Mouse (Mus musculus) stomach, embryonic 16.5 days (tissue): ENCODE data around the gene Stat5a. TPM values are rescaled to one million over a fixed set of nuclear protein-coding genes. Genes with fewer than 3 reads are reported as not detected.

ENCODE experiments used
- ATAC-seq: fragments of 200-750 bp; cut with Nextera tagmentation; 2 replicates; pipeline ENCODE4 v1.8.0; 2017; ENCODE audit warnings: moderate number of reproducible peaks, moderate TSS enrichment; ENCODE audit not compliant: insufficient read depth, low FRiP score
- H3K27ac ChIP-seq: fragments of 300-500 bp; sonication (generic); 2 replicates; pipeline ENCODE4 v1.5.1; 2014; ENCODE audit warnings: low read length
- H3K27me3 ChIP-seq: fragments of 300-500 bp; sonication (generic); 2 replicates; pipeline ENCODE4 v1.6.1; 2014; ENCODE audit warnings: low read length, control low read depth, mixed read lengths; ENCODE audit not compliant: control insufficient read depth, insufficient read depth
- H3K36me3 ChIP-seq: fragments of 300-500 bp; sonication (generic); 2 replicates; pipeline ENCODE4 v1.6.1; 2014; ENCODE audit warnings: low read length; ENCODE audit not compliant: control insufficient read depth, insufficient read depth
- H3K4me1 ChIP-seq: fragments of 300-500 bp; sonication (generic); 2 replicates; pipeline ENCODE4 v1.6.1; 2014; ENCODE audit warnings: low read length, control low read depth, mixed read lengths; ENCODE audit not compliant: control insufficient read depth, insufficient read depth
- H3K4me2 ChIP-seq: fragments of 300-500 bp; sonication (generic); 2 replicates; pipeline ENCODE4 v1.6.1; 2014; ENCODE audit warnings: low read depth, low read length, mixed read lengths
- H3K4me3 ChIP-seq: fragments of 300-500 bp; sonication (generic); replicated peaks from 2 replicates; pipeline ENCODE4 v1.5.1; 2014; ENCODE audit warnings: mild to moderate bottlenecking, low read length
- H3K9ac ChIP-seq: fragments of 300-500 bp; sonication (generic); 2 replicates; pipeline ENCODE4 v1.6.1; 2014; ENCODE audit warnings: low read length
- H3K9me3 ChIP-seq: fragments of 300-500 bp; sonication (generic); replicated peaks from 2 replicates; pipeline ENCODE4 v1.6.1; 2016; ENCODE audit warnings: low read length, control low read depth; ENCODE audit not compliant: control insufficient read depth
- WGBS: fragments of 180-500 bp; shearing (Covaris S2); extraction: QIAGEN DNeasy Blood & Tissue Kit; methylation state at CpG from one replicate; pipeline ENCODE4 v1.1.7; 2014; 5-methylcytosine and 5-hydroxymethylcytosine counted together
- polyA plus RNA-seq: library from polyadenylated mRNA; unstranded; fragments of >200 nt; fragmentation: Nextera tagmentation; extraction: Ambion mirVana; gene quantifications from 2 replicates; pipeline ENCODE4 v1.2.1, GENCODE M21; 2015

Stat5a gene
- polyA plus RNA-seq, 1 experiment from 2014 or later = 12.0 TPM

DNA sequence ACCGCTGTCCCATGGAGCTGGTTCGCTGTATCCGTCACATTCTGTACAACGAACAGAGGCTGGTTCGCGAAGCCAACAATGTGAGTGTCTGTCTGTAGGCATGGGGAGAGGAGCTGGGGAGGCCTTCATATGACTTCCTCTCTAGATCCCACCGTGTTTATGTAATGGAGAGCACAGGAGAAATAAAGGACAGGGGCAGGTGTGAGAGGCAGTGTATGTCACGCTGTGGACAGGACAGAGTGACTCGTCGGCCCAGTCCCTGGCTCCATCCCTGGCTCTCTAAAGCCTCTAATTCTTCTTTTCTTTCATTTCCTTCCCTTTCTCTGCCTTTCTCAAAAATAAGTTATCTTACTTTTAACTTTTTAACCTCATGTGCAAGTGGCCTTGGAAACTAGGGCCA is 4.0 kb downstream of the Stat5a start:
- no peaks in the 10 kb centered on the region for H3K9me3 ChIP-seq
- no peak overlapping the region for H3K9ac ChIP-seq
- WGBS = 82% methylated on average over 10 of the region's 10 CpGs
- no peaks in the 10 kb centered on the region for H3K36me3 ChIP-seq
- no peak overlapping the region for H3K27ac ChIP-seq
- no peak for ATAC-seq
- H3K4me3 ChIP-seq = no peak overlapping the region
- H3K27me3 ChIP-seq = no peaks in the 10 kb centered on the region
- no peak overlapping the region for H3K4me2 ChIP-seq
- H3K4me1 ChIP-seq = peaks cover 10% of the 10 kb centered on the region; the same call in 1 of the 2 replicates

DNA sequence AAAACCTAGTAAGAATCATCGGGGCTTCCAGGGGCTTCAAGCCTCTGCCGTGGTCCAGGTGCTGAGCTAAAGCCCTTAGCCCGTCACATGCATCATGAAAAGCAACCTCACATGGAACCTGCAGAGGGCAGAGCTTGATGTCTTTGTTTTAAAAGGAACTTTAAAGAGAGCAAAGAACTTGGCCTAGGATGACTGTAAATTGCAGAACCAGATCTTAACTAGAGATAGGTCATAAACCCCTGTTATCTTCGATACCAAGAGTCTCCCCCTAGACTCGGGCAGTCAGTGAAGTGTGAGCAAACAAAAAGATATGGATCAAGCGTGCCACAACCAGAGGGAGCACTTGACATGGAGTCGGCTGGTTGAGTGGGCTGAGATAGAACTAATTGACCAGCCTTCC is 6.5 kb downstream of the Stat5a start:
- Histone ChIP-seq H3K27ac (no peak overlapping the region), H3K9ac (no peak overlapping the region), H3K4me3 (no peak overlapping the region), H3K27me3 (no peaks in the 10 kb centered on the region), H3K36me3 (no peaks in the 10 kb centered on the region), H3K4me1 (0 out of 2 replicates have a peak, but pooled peaks cover 10% of the 10 kb centered on the region), H3K4me2 (no peak overlapping the region), H3K9me3 (no peaks in the 10 kb centered on the region)
- ATAC-seq = no peak
- WGBS = 75% methylated on average over 7 of the region's 7 CpGs

DNA sequence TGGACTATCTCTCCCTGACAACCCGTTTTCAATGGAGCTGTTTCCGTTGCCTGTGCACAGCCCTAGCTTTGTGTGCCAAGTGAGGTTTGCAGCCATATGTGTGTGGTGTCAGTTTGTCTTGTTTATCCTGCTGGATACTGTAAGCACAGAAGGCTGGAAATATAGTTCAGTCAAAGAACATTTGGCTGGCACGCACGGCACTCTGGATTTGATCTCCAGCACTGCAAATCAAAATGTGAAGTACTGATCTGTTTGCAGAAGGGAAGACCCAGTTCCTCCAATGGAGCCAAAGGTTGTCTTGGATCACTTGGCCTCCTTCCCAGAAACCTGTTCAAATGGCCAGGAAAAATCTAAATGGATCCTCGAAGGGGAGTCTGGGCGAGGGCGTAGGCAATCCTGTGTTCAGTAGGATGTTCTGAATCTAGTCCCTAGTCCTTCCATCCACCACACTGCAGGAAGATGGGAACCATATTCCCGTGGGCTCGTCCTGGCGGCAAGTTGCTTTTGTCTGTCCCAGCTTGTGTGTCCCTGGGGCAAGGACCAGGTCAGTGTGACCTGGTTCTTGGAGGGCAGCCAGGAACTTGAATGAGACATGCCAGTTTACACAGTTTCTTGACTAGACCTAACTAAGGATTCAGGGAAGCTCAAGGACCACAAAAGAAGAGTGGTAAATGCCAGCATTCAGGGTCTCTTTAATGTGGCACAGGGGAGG is 11.3 kb downstream of the Stat5a start:
- Histone ChIP-seq H3K4me1 (0 out of 2 replicates have a peak, but pooled peaks cover 8% of the 10 kb centered on the region), H3K9ac (no peak overlapping the region), H3K27me3 (no peaks in the 10 kb centered on the region), H3K4me2 (no peak overlapping the region), H3K36me3 (no peaks in the 10 kb centered on the region), H3K27ac (no peak overlapping the region), H3K9me3 (no peaks in the 10 kb centered on the region), H3K4me3 (no peak overlapping the region)
- ATAC-seq = no peak
- 71% methylated on average over 10 of the region's 10 CpGs for WGBS

DNA sequence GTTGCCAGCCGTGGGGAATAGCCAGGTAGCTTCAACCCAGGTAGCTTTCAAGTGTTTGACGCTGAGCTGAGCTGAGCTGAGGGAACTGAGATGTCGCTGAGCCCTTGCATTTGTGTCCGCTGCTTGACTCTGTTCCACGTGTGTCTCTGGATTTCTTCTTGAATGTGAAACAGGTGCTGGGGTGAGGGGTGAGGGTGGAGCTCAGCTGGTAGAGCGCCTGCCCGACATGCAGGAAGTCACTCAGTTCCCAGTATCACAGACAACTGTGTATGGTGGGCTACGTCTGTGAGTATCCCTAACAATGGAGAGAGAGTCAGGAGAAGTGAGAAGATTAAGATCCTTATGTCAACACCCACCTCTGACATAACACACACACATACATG is 11.8 kb downstream of the Stat5a start:
- Histone ChIP-seq H3K4me2 (no peak overlapping the region), H3K4me1 (0 out of 2 replicates have a peak, but pooled peaks cover 8% of the 10 kb centered on the region), H3K9me3 (no peaks in the 10 kb centered on the region), H3K9ac (no peak overlapping the region), H3K27ac (no peak overlapping the region), H3K36me3 (no peaks in the 10 kb centered on the region), H3K4me3 (no peak overlapping the region), H3K27me3 (no peaks in the 10 kb centered on the region)
- ATAC-seq = no peak
- 69% methylated on average over 8 of the region's 8 CpGs for WGBS

DNA sequence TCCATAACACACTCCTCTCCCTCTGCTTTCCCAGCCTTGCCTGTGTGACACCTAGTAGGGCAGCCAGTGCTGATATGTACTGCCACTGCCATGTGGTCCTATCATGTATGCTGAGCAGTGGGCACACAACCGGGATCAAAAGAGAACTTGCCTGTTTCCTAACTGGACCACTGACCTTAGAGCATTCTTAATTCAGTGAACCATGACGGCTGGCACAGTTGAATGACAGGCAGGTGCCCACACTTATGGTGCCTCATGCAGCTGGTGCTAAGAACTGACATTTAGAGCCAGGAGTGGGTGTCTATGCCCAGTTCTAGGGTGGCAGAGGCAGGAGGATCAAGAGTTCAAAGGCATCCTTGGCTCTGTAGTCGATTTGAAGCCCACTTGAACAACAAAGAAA is 16.6 kb downstream of the Stat5a start:
- Histone ChIP-seq H3K4me3 (no peak overlapping the region), H3K27me3 (no peaks in the 10 kb centered on the region), H3K27ac (no peak overlapping the region), H3K36me3 (peaks cover 3% of the 10 kb centered on the region; the same call in 1 of the 2 replicates), H3K9me3 (no peaks in the 10 kb centered on the region), H3K4me1 (0 out of 2 replicates have a peak, but pooled peaks cover under 1% of the 10 kb centered on the region), H3K4me2 (no peak overlapping the region), H3K9ac (no peak overlapping the region)
- ATAC-seq = no peak
- 78% methylated on average over 3 of the region's 3 CpGs for WGBS

DNA sequence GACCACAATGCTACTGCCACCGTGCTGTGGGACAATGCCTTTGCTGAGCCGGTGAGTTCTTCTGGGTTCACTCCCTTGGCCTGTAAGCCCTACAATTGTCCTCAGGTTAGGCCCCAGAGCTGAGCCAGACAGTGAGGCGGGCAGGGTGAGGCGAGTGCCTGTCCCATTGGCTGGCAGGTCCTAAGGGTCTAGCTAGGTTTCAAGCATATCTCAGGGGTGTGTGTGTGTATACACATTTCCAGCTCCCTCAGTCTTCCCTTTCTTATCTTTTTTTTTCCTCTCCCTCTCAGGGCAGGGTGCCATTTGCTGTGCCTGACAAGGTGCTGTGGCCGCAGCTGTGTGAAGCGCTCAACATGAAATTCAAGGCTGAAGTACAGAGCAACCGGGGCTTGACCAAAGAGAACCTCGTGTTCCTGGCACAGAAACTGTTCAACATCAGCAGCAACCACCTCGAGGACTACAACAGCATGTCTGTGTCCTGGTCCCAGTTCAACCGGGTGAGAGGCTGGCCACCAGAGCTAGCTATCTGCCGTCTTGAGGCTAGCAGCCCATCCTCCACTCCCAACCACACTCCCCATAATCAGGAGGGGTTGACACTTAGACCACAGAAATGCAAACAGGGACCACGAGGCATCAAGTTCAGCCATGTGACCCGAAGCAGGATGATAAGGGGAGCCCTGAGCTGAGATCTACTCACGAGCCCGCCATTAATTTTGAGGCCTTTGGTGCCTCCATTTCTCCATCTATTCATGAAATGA is 20.3 kb downstream of the Stat5a start:
- ATAC-seq = peak; percentile 89
- no peak overlapping the region for H3K9ac ChIP-seq
- 68% methylated on average over 15 of the region's 15 CpGs for WGBS
- H3K27me3 ChIP-seq = no peaks in the 10 kb centered on the region
- H3K36me3 ChIP-seq = peaks cover 3% of the 10 kb centered on the region; the same call in 1 of the 2 replicates
- no peak overlapping the region for H3K4me2 ChIP-seq
- 0 out of 2 replicates have a peak, but pooled peaks cover 3% of the 10 kb centered on the region for H3K4me1 ChIP-seq
- no peaks in the 10 kb centered on the region for H3K9me3 ChIP-seq
- H3K4me3 ChIP-seq = no peak overlapping the region
- H3K27ac ChIP-seq = peak overlapping the region; percentile 46

DNA sequence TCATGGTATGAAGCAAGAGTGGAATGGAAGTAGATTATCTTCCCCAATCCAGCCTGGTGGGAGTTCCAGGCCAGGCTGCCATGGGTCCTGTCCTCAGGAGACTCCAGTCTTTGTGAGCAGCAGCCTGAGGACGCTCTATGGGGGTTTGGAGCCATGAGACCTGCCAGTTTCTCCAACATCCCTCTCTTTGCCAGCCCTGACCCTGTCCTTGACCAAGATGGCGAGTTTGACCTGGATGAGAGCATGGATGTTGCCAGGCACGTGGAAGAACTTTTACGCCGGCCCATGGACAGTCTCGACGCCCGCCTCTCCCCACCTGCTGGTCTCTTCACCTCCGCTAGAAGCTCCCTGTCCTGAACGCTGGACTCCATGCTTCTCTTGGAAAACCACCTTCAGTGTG is 24.5 kb downstream of the Stat5a start:
- 0 out of 2 replicates have a peak, but pooled peaks cover 6% of the 10 kb centered on the region for H3K4me1 ChIP-seq
- no peak overlapping the region for H3K27ac ChIP-seq
- no peak overlapping the region for H3K9ac ChIP-seq
- no peak for ATAC-seq
- no peaks in the 10 kb centered on the region for H3K9me3 ChIP-seq
- 95% methylated on average over 10 of the region's 10 CpGs for whole genome bisulfite sequencing
- no peak overlapping the region for H3K4me3 ChIP-seq
- H3K27me3 ChIP-seq = no peaks in the 10 kb centered on the region
- H3K36me3 ChIP-seq = no peaks in the 10 kb centered on the region
- H3K4me2 ChIP-seq = no peak overlapping the region

DNA sequence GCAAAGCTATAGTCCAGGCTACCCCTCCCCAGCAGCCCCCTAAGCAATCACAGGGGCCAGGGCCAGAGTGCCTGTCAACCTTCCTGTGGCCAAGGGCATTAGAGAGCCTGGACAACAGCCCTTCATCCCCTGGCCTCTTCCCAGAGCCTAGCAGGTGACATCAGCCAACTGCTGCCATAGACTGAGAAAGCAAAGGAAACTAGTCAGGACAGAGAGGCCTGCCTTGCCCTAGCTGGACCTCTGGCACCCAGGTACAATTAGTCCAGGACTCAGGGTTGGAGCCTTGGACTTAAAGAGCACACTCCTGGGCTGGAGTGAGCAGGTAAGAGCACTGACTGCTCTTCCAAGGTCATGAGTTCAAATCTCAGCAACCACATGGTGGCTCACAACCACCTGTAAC is 26.3 kb downstream of the Stat5a start:
- 0 out of 2 replicates have a peak, but pooled peaks cover 6% of the 10 kb centered on the region for H3K4me1 ChIP-seq
- H3K9ac ChIP-seq = no peak overlapping the region
- H3K27ac ChIP-seq = peak overlapping the region; percentile 61
- no peak overlapping the region for H3K4me2 ChIP-seq
- H3K4me3 ChIP-seq = no peak overlapping the region
- no peaks in the 10 kb centered on the region for H3K27me3 ChIP-seq
- 0 out of 2 replicates have a peak, but pooled peaks cover 2% of the 10 kb centered on the region for H3K36me3 ChIP-seq
- H3K9me3 ChIP-seq = no peaks in the 10 kb centered on the region
- no peak for ATAC-seq

DNA sequence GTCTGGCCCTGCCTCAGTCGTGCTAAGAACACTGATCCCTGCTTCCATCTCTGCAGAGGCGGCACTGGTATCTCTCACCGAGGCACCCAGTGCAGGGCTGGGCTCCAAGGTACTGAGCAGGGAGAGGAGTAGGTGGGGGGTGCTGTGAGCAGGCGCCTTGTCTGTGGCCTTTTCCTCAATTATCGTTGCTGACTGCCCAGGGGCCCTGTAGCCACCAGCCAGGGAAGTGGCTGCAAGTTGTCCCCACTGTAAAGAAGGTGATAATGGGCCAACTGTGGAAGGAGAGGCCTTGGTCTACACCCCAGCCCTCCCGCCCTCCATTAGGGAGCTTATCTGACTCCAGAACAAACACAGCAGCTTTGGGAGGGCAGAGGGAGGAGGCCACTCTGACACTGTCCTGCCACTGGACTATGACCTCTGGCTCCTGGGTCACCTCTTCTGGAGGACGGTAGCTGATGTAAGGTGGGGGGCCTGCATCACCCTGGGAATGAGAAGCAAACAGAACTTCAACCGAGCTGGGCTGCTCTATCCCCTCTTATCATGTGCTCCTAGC is 27.1 kb downstream of the Stat5a start:
- no peaks in the 10 kb centered on the region for H3K9me3 ChIP-seq
- peak; percentile 82 for ATAC-seq
- 26% methylated on average over 8 of the region's 8 CpGs for WGBS
- H3K4me3 ChIP-seq = no peak overlapping the region
- 0 out of 2 replicates have a peak, but pooled peaks cover 5% of the 10 kb centered on the region for H3K4me1 ChIP-seq
- no peaks in the 10 kb centered on the region for H3K27me3 ChIP-seq
- H3K36me3 ChIP-seq = 0 out of 2 replicates have a peak, but pooled peaks cover 3% of the 10 kb centered on the region
- H3K4me2 ChIP-seq = no peak overlapping the region
- no peak overlapping the region for H3K9ac ChIP-seq
- peak overlapping the region; percentile 61 for H3K27ac ChIP-seq
